Mouse (Mus musculus): Measurements from ENCODE around the gene Gm20458. TPM values are rescaled to one million over a fixed set of nuclear protein-coding genes. Genes with fewer than 3 reads are reported as not detected.

Gene Gm20458
- polyA plus RNA-seq, 1 experiment, result 27.8 TPM

GRCm38 (mm10) chr2:164528557-164528956 lies 67.8 kb downstream of the Gm20458 start:
- Histone ChIP-seq H3K4me1 (replicated peaks; ENCODE audit: control insufficient read depth, insufficient read depth, low read length) (0 out of 2 replicates have a peak, but pooled peaks cover 2% of the 10 kb centered on the region), H3K4me3 (ENCODE audit: control insufficient read depth, insufficient read depth, low read length) (no peak overlapping the region), H3K36me3 (ENCODE audit: control insufficient read depth, insufficient read depth, low read length) (no peaks in the 10 kb centered on the region), H3K27ac (ENCODE audit: control insufficient read depth, insufficient read depth, low read length) (no peak overlapping the region), H3K27me3 (ENCODE audit: control insufficient read depth, insufficient read depth, low read length) (no peaks in the 10 kb centered on the region)
- WGBS, result 84% methylated on average over 5 of the region's 5 CpGs
- no peak for DNase-seq
- no peak for TF ChIP-seq POLR2A (IDR thresholded peaks at IDR 0.05; ENCODE audit: control insufficient read depth, extremely low read depth, insufficient read depth, low read length, poor library complexity)
- TF ChIP-seq CTCF (IDR thresholded peaks at IDR 0.05; ENCODE audit: borderline replicate concordance, control insufficient read depth, extremely low read depth, insufficient read depth, low read length, poor library complexity), result no peak

GRCm38 (mm10) chr2:164531169-164531568 lies 70.4 kb downstream of the Gm20458 start:
- Histone ChIP-seq H3K36me3 (ENCODE audit: control insufficient read depth, insufficient read depth, low read length) (no peaks in the 10 kb centered on the region), H3K27me3 (ENCODE audit: control insufficient read depth, insufficient read depth, low read length) (no peaks in the 10 kb centered on the region), H3K4me3 (ENCODE audit: control insufficient read depth, insufficient read depth, low read length) (no peak overlapping the region), H3K27ac (ENCODE audit: control insufficient read depth, insufficient read depth, low read length) (no peak overlapping the region), H3K4me1 (replicated peaks; ENCODE audit: control insufficient read depth, insufficient read depth, low read length) (peaks cover 8% of the 10 kb centered on the region)
- 4% methylated on average over 3 of the region's 3 CpGs for WGBS
- peak; percentile 74 for DNase-seq
- TF ChIP-seq POLR2A (IDR thresholded peaks at IDR 0.05; ENCODE audit: control insufficient read depth, extremely low read depth, insufficient read depth, low read length, poor library complexity) (no peak), CTCF (IDR thresholded peaks at IDR 0.05; ENCODE audit: borderline replicate concordance, control insufficient read depth, extremely low read depth, insufficient read depth, low read length, poor library complexity) (no peak)

- Histone ChIP-seq H3K27ac (ENCODE audit: control insufficient read depth, insufficient read depth, low read length) (no peak overlapping the region), H3K36me3 (ENCODE audit: control insufficient read depth, insufficient read depth, low read length) (no peaks in the 10 kb centered on the region), H3K4me3 (ENCODE audit: control insufficient read depth, insufficient read depth, low read length) (no peak overlapping the region), H3K4me1 (replicated peaks; ENCODE audit: control insufficient read depth, insufficient read depth, low read length) (peaks cover 8% of the 10 kb centered on the region), H3K27me3 (ENCODE audit: control insufficient read depth, insufficient read depth, low read length) (no peaks in the 10 kb centered on the region)
- peak; percentile 28 for DNase-seq
- no peak for TF ChIP-seq CTCF (IDR thresholded peaks at IDR 0.05; ENCODE audit: borderline replicate concordance, control insufficient read depth, extremely low read depth, insufficient read depth, low read length, poor library complexity)
- TF ChIP-seq POLR2A (IDR thresholded peaks at IDR 0.05; ENCODE audit: control insufficient read depth, extremely low read depth, insufficient read depth, low read length, poor library complexity), result no peak
- 11% methylated on average over 10 of the region's 10 CpGs for WGBS
Observed at GRCm38 (mm10) chr2:164534315-164534714, 73.5 kb downstream of the Gm20458 start.

GRCm38 (mm10) chr2:164537003-164537402 lies 76.2 kb downstream of the Gm20458 start:
- Histone ChIP-seq H3K36me3 (ENCODE audit: control insufficient read depth, insufficient read depth, low read length) (no peaks in the 10 kb centered on the region), H3K27me3 (ENCODE audit: control insufficient read depth, insufficient read depth, low read length) (no peaks in the 10 kb centered on the region), H3K4me1 (replicated peaks; ENCODE audit: control insufficient read depth, insufficient read depth, low read length) (peaks cover 10% of the 10 kb centered on the region), H3K27ac (ENCODE audit: control insufficient read depth, insufficient read depth, low read length) (no peak overlapping the region), H3K4me3 (ENCODE audit: control insufficient read depth, insufficient read depth, low read length) (no peak overlapping the region)
- no peak for TF ChIP-seq POLR2A (IDR thresholded peaks at IDR 0.05; ENCODE audit: control insufficient read depth, extremely low read depth, insufficient read depth, low read length, poor library complexity)
- TF ChIP-seq CTCF (IDR thresholded peaks at IDR 0.05; ENCODE audit: borderline replicate concordance, control insufficient read depth, extremely low read depth, insufficient read depth, low read length, poor library complexity), result no peak
- DNase-seq, result no peak
- 54% methylated on average over 4 of the region's 4 CpGs for WGBS

Other genes with a start within 250 kb of the Gm20458 start
- not detected in 2 replicates for gene Wfdc15b, start 239.3 kb upstream of the Gm20458 start, polyA plus RNA-seq (2012; rRNA removed)
- gene Svs2, start 222.5 kb upstream of the Gm20458 start, polyA plus RNA-seq (2012; rRNA removed), result not detected in 2 replicates
- not detected in 2 replicates for gene Svs3b, start 204.3 kb upstream of the Gm20458 start, polyA plus RNA-seq (2012; rRNA removed)
- gene Svs4, start 182.5 kb upstream of the Gm20458 start, polyA plus RNA-seq (2012; rRNA removed), result 0.15 TPM in 1 of 2 replicates, not detected in the other
- gene Svs3a, start 171.7 kb upstream of the Gm20458 start, polyA plus RNA-seq (2012; rRNA removed), result not detected in 2 replicates
- not detected in 2 replicates for gene Svs6, start 144.2 kb upstream of the Gm20458 start, polyA plus RNA-seq (2012; rRNA removed)
- gene Svs5, start 128.2 kb upstream of the Gm20458 start, polyA plus RNA-seq (2012; rRNA removed), result not detected in 2 replicates
- 4.9 and 7.5 TPM in 2 replicates for gene Slpi, start 71.9 kb upstream of the Gm20458 start, polyA plus RNA-seq (2012; rRNA removed)
- gene Rbpjl, start 57.8 kb upstream of the Gm20458 start, polyA plus RNA-seq (2012; rRNA removed), result 0.24 TPM in 1 of 2 replicates, not detected in the other
- gene Matn4, start 55.8 kb upstream of the Gm20458 start, polyA plus RNA-seq (2012; rRNA removed), result 0.82 and 0.93 TPM in 2 replicates
- 18.6 TPM in 2 replicates for gene Sdc4, start 17.1 kb upstream of the Gm20458 start, polyA plus RNA-seq (2012; rRNA removed)
- 183 and 220 TPM in 2 replicates for gene Sys1, start 4.0 kb upstream of the Gm20458 start, polyA plus RNA-seq (2012; rRNA removed)
- gene Trp53tg5, start 12.8 kb downstream of the Gm20458 start, polyA plus RNA-seq (2012; rRNA removed), result not detected in 2 replicates
- gene Dbndd2, start 25.1 kb downstream of the Gm20458 start, polyA plus RNA-seq (2012; rRNA removed), result 19.6 and 24.8 TPM in 2 replicates
- 146 and 202 TPM in 2 replicates for gene Pigt, start 36.6 kb downstream of the Gm20458 start, polyA plus RNA-seq (2012; rRNA removed)
- 20.5 and 28.7 TPM in 2 replicates for gene Wfdc2, start 101.4 kb downstream of the Gm20458 start, polyA plus RNA-seq (2012; rRNA removed)
- gene Spint3, start 112.5 kb downstream of the Gm20458 start, polyA plus RNA-seq (2012; rRNA removed), result not detected in 2 replicates
- gene Wfdc6a, start 124.5 kb downstream of the Gm20458 start, polyA plus RNA-seq (2012; rRNA removed), result not detected in 2 replicates
- gene Eppin, start 132.6 kb downstream of the Gm20458 start, polyA plus RNA-seq (2012; rRNA removed), result not detected in 2 replicates
- not detected in 2 replicates for gene Wfdc6b, start 152.6 kb downstream of the Gm20458 start, polyA plus RNA-seq (2012; rRNA removed)
- gene Wfdc8, start 152.7 kb downstream of the Gm20458 start, polyA plus RNA-seq (2012; rRNA removed), result 0.18 TPM in 1 of 2 replicates, not detected in the other
- not detected in 2 replicates for gene Wfdc16, start 177.8 kb downstream of the Gm20458 start, polyA plus RNA-seq (2012; rRNA removed)
- gene Wfdc10, start 195.1 kb downstream of the Gm20458 start, polyA plus RNA-seq (2012; rRNA removed), result not detected in 2 replicates
- gene Wfdc9, start 195.6 kb downstream of the Gm20458 start, polyA plus RNA-seq (2012; rRNA removed), result not detected in 2 replicates
- gene Wfdc11, start 213.1 kb downstream of the Gm20458 start, polyA plus RNA-seq (2012; rRNA removed), result not detected in 2 replicates
- not detected in 2 replicates for gene Wfdc13, start 224.1 kb downstream of the Gm20458 start, polyA plus RNA-seq (2012; rRNA removed)
- not detected in 2 replicates for gene Spint4, start 237.5 kb downstream of the Gm20458 start, polyA plus RNA-seq (2012; rRNA removed)

All from thymus, adult 2 months (tissue).